Mouse (Mus musculus) splenic B cell, adult 2 months (primary cell): Measurements from ENCODE around the gene Acsl5.
A peak's percentile ranks its signal among the peaks of the same experiment; 100 is the strongest.

Experiments used
- DNase-seq: peaks from one replicate; pipeline ENCODE4 v3.0.0-alpha.2; 2011; ENCODE audit warnings: low read depth, low spot score
- H3K27me3 ChIP-seq: 2 replicates; pipeline ENCODE4 v1.6.1; 2012; ENCODE audit warnings: mild to moderate bottlenecking, low read length, moderate library complexity, mixed read lengths; ENCODE audit not compliant: control insufficient read depth, poor library complexity, insufficient read depth, severe bottlenecking
- H3K36me3 ChIP-seq: 2 replicates; pipeline ENCODE4 v1.6.1; 2012; ENCODE audit warnings: mild to moderate bottlenecking, low read length, moderate library complexity, mixed read lengths; ENCODE audit not compliant: control insufficient read depth, poor library complexity, insufficient read depth, severe bottlenecking

Gene Acsl5

GRCm38 (mm10) chr19:55222268-55222667 lies 29.5 kb upstream of the Acsl5 start:
- H3K36me3 ChIP-seq: no peaks in the 10 kb centered on the region
- DNase-seq: no peak

GRCm38 (mm10) chr19:55226621-55227020 lies 25.1 kb upstream of the Acsl5 start:
- Histone ChIP-seq H3K27me3 (no peaks in the 10 kb centered on the region), H3K36me3 (no peaks in the 10 kb centered on the region)
- DNase-seq: no peak

More at GRCm38 (mm10) chr19:55222268-55222667, 29.5 kb upstream of the Acsl5 start:
- H3K27me3 ChIP-seq: no peaks in the 10 kb centered on the region

GRCm38 (mm10) chr19:55227135-55227534 lies 24.6 kb upstream of the Acsl5 start:
- H3K27me3 ChIP-seq: no peaks in the 10 kb centered on the region
- peak; percentile 68 for DNase-seq
- no peaks in the 10 kb centered on the region for H3K36me3 ChIP-seq

- H3K27me3 ChIP-seq: no peaks in the 10 kb centered on the region
- H3K36me3 ChIP-seq: no peaks in the 10 kb centered on the region
- DNase-seq: no peak
These were observed 20.7 kb upstream of the Acsl5 start for GRCm38 (mm10) chr19:55231081-55231480.

- H3K36me3 ChIP-seq: no peaks in the 10 kb centered on the region
- H3K27me3 ChIP-seq: no peaks in the 10 kb centered on the region
- DNase-seq: no peak
These were observed 19.6 kb upstream of the Acsl5 start for GRCm38 (mm10) chr19:55232136-55232535.

GRCm38 (mm10) chr19:55236026-55236425 lies 15.7 kb upstream of the Acsl5 start:
- H3K36me3 ChIP-seq: no peaks in the 10 kb centered on the region
- no peak for DNase-seq

GRCm38 (mm10) chr19:55236564-55236963 lies 15.2 kb upstream of the Acsl5 start:
- DNase-seq: no peak
- H3K36me3 ChIP-seq: no peaks in the 10 kb centered on the region
- no peaks in the 10 kb centered on the region for H3K27me3 ChIP-seq

More at GRCm38 (mm10) chr19:55236026-55236425, 15.7 kb upstream of the Acsl5 start:
- no peaks in the 10 kb centered on the region for H3K27me3 ChIP-seq

GRCm38 (mm10) chr19:55239766-55240426 lies 11.8 kb upstream of the Acsl5 start:
- no peak for DNase-seq
- no peaks in the 10 kb centered on the region for H3K27me3 ChIP-seq

GRCm38 (mm10) chr19:55241186-55241645 lies 10.5 kb upstream of the Acsl5 start, which contains the start of gene Gucy2g:
Gene Gucy2g, minus strand, starts transcription at chr19:55241236.
- no peaks in the 10 kb centered on the region for H3K27me3 ChIP-seq
- no peak for DNase-seq
- no peaks in the 10 kb centered on the region for H3K36me3 ChIP-seq

More at GRCm38 (mm10) chr19:55239766-55240426, 11.8 kb upstream of the Acsl5 start:
- H3K36me3 ChIP-seq: no peaks in the 10 kb centered on the region

GRCm38 (mm10) chr19:55244791-55245231 lies 6.9 kb upstream of the Acsl5 start:
- H3K27me3 ChIP-seq: no peaks in the 10 kb centered on the region
- H3K36me3 ChIP-seq: no peaks in the 10 kb centered on the region
- no peak for DNase-seq

GRCm38 (mm10) chr19:55247563-55247962 lies 4.2 kb upstream of the Acsl5 start:
- DNase-seq: no peak
- H3K36me3 ChIP-seq: no peaks in the 10 kb centered on the region
- no peaks in the 10 kb centered on the region for H3K27me3 ChIP-seq

- Histone ChIP-seq H3K27me3 (no peaks in the 10 kb centered on the region), H3K36me3 (no peaks in the 10 kb centered on the region)
- DNase-seq: no peak
These were observed 3.7 kb upstream of the Acsl5 start for GRCm38 (mm10) chr19:55247991-55248520.

- Histone ChIP-seq H3K27me3 (no peaks in the 10 kb centered on the region), H3K36me3 (no peaks in the 10 kb centered on the region)
- DNase-seq: no peak
These were observed 1.3 kb upstream of the Acsl5 start for GRCm38 (mm10) chr19:55250451-55250850.

GRCm38 (mm10) chr19:55253239-55253569 lies 1.5 kb downstream of the Acsl5 start:
- no peaks in the 10 kb centered on the region for H3K36me3 ChIP-seq
- DNase-seq: no peak
- no peaks in the 10 kb centered on the region for H3K27me3 ChIP-seq

GRCm38 (mm10) chr19:55253570-55254441 lies 2.1 kb downstream of the Acsl5 start:
- peak; percentile 69 for DNase-seq
- no peaks in the 10 kb centered on the region for H3K36me3 ChIP-seq

More at GRCm38 (mm10) chr19:55253570-55254441, 2.1 kb downstream of the Acsl5 start:
- H3K27me3 ChIP-seq: no peaks in the 10 kb centered on the region
